ENCODE assay signal across 8 mouse cellular contexts in the genomic region with DNA sequence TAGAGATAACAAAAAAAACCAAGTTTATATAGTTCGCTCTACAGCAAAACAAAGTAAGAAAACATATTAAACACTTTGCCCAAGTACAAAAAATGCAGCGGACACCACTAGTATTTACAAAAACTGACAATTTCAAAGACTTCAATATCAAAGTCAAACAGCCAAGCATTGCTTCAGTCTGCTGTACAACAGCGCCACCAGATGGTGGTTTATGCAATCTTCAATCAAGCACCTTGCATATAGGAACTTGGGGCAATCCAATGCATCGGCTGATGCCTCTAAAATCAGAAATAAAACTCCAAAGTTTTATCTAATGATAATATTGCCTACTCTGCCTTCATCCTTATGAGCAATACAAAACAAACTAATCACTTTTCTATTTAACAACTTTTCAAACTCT. TPM values are rescaled to one million over a fixed set of nuclear protein-coding genes. Genes with fewer than 3 reads are reported as not detected.
DNase-seq lines count a peak whose midpoint lies in the region; ATAC-seq and TF ChIP-seq lines count a peak whose summit lies in the region.

No protein-coding gene starts in this region.

- H3K4me3 ChIP-seq in hindbrain, embryonic 10.5 days: no peak overlapping the region
- no peak overlapping the region for H3K4me3 ChIP-seq in hindbrain, embryonic 13.5 days
- H3K4me3 ChIP-seq in E14TG2a.4 (replicated peaks; ENCODE audit: low read length): no peak overlapping the region
- H3K4me3 ChIP-seq in midbrain, embryonic 14.5 days (replicated peaks; ENCODE audit: low read depth, low read length): no peak overlapping the region

- no peak for ATAC-seq in hindbrain, embryonic 13.5 days (ENCODE audit: low FRiP score)
- 0 out of 2 replicates have a peak, but pooled peaks have one; percentile 46 for ATAC-seq in midbrain, embryonic 14.5 days (ENCODE audit: low FRiP score, low TSS enrichment)

- peak; percentile 46 for DNase-seq in hindbrain, embryonic 10.5 days (ENCODE audit: low spot score)
- DNase-seq in brain, adult 2 months (ENCODE audit: low read depth, low spot score): peak; percentile 84
- DNase-seq in forelimb bud, embryonic 11.5 days (ENCODE audit: low read depth, low spot score): peak; percentile 57
- peak; percentile 43 to 48 for DNase-seq in layer of hippocampus, postnatal 14 days (ENCODE audit: low spot score in 2 of 2)
- DNase-seq in midbrain, embryonic 14.5 days: peak; percentile 89
- peak; percentile 28 for DNase-seq in thymus, postnatal 25 days

- H3K4me2 ChIP-seq in hindbrain, embryonic 13.5 days: no peak overlapping the region
- H3K4me2 ChIP-seq in midbrain, embryonic 14.5 days (ENCODE audit: low read length): no peak overlapping the region

- H3K4me1 ChIP-seq in hindbrain, embryonic 10.5 days (replicated peaks): no peaks in the 10 kb centered on the region
- H3K4me1 ChIP-seq in hindbrain, embryonic 13.5 days (replicated peaks): no peaks in the 10 kb centered on the region
- no peaks in the 10 kb centered on the region for H3K4me1 ChIP-seq in E14TG2a.4 (replicated peaks; ENCODE audit: low read depth, low read length)
- H3K4me1 ChIP-seq in midbrain, embryonic 14.5 days (ENCODE audit: control insufficient read depth, insufficient read depth, low read length): no peaks in the 10 kb centered on the region

- no peaks in the 10 kb centered on the region for H3K9me3 ChIP-seq in hindbrain, embryonic 10.5 days
- H3K9me3 ChIP-seq in hindbrain, embryonic 13.5 days: no peaks in the 10 kb centered on the region
- H3K9me3 ChIP-seq in E14TG2a.4 (ENCODE audit: low read length): peaks cover 8% of the 10 kb centered on the region
- H3K9me3 ChIP-seq in midbrain, embryonic 14.5 days (ENCODE audit: control insufficient read depth, low read length): no peaks in the 10 kb centered on the region

- no peaks in the 10 kb centered on the region for H3K27me3 ChIP-seq in hindbrain, embryonic 10.5 days (ENCODE audit: insufficient read depth, poor library complexity, severe bottlenecking)
- H3K27me3 ChIP-seq in hindbrain, embryonic 13.5 days: no peaks in the 10 kb centered on the region
- no peaks in the 10 kb centered on the region for H3K27me3 ChIP-seq in E14TG2a.4 (ENCODE audit: insufficient read depth, low read length)
- H3K27me3 ChIP-seq in midbrain, embryonic 14.5 days (ENCODE audit: control insufficient read depth, insufficient read depth, low read length): no peaks in the 10 kb centered on the region

- H3K9ac ChIP-seq in hindbrain, embryonic 13.5 days: no peak overlapping the region
- no peak overlapping the region for H3K9ac ChIP-seq in midbrain, embryonic 14.5 days (replicated peaks; ENCODE audit: low read length)

- peaks cover 28% of the 10 kb centered on the region for H3K36me3 ChIP-seq in hindbrain, embryonic 10.5 days
- peaks cover 13% of the 10 kb centered on the region for H3K36me3 ChIP-seq in hindbrain, embryonic 13.5 days
- peaks cover 20% of the 10 kb centered on the region for H3K36me3 ChIP-seq in E14TG2a.4 (ENCODE audit: insufficient read depth, low read length)
- no peaks in the 10 kb centered on the region for H3K36me3 ChIP-seq in midbrain, embryonic 14.5 days (ENCODE audit: control insufficient read depth, insufficient read depth, low read length)

- H3K27ac ChIP-seq in hindbrain, embryonic 10.5 days: no peak overlapping the region
- no peak overlapping the region for H3K27ac ChIP-seq in hindbrain, embryonic 13.5 days
- no peak overlapping the region for H3K27ac ChIP-seq in midbrain, embryonic 14.5 days (replicated peaks; ENCODE audit: low read depth, low read length)

- 73% methylated on average over 4 of the region's 4 CpGs for WGBS in hindbrain, embryonic 10.5 days
- WGBS in hindbrain, embryonic 13.5 days: 68% methylated on average over 4 of the region's 4 CpGs
- WGBS in midbrain, embryonic 14.5 days: 66% methylated on average over 4 of the region's 4 CpGs

- peak; percentile 68 for TF ChIP-seq CTCF in E14TG2a.4 (conservative IDR thresholded peaks at IDR 0.05; ENCODE audit: low read length)

RNA-seq across cellular contexts. Expression of a gene that starts 38.7 kb away (rescaled TPM):
- not detected in 2 replicates for polyA plus RNA-seq in hindbrain, embryonic 10.5 days (2016; fragmentation: Nextera tagmentation; extraction: Ambion mirVana)
- 0.96 TPM in 1 of 2 replicates, not detected in the other for polyA plus RNA-seq in hindbrain, embryonic 13.5 days (2015; fragmentation: Nextera tagmentation; extraction: Ambion mirVana)
- total RNA-seq in layer of hippocampus, postnatal 14 days (2021): not detected
- 0.63 TPM in 1 of 2 replicates, not detected in the other for polyA plus RNA-seq in midbrain, embryonic 14.5 days (2014; fragmentation: Nextera tagmentation; extraction: Ambion mirVana)

RNA-seq across cellular contexts. Expression of a gene that starts 39.0 kb away (rescaled TPM):
- polyA plus RNA-seq in hindbrain, embryonic 10.5 days (2016; fragmentation: Nextera tagmentation; extraction: Ambion mirVana): 25.7 and 26.5 TPM in 2 replicates
- polyA plus RNA-seq in hindbrain, embryonic 13.5 days (2015; fragmentation: Nextera tagmentation; extraction: Ambion mirVana): 22.1 and 24.8 TPM in 2 replicates
- 10 to 100 TPM in 1 of 2 experiments, 1 to 10 TPM in 1; 9.4 to 10.8 TPM for total RNA-seq in layer of hippocampus, postnatal 14 days (2021)
- polyA plus RNA-seq in midbrain, embryonic 14.5 days (2014; fragmentation: Nextera tagmentation; extraction: Ambion mirVana): 22.8 and 24.1 TPM in 2 replicates

Comparison
In these comparisons a context has a peak if more than half of its experiments do, and no peak if none do; other contexts are left out.
1. DNase-seq: peak in every context shown above with its lines; median percentile 89 in midbrain, embryonic 14.5 days; 84 in brain, adult 2 months; 57 in forelimb bud, embryonic 11.5 days; 46 in hindbrain, embryonic 10.5 days; 46 in layer of hippocampus, postnatal 14 days; 28 in thymus, postnatal 25 days.